ENCODE assay signal across 8 mouse cellular contexts in the genomic region with DNA sequence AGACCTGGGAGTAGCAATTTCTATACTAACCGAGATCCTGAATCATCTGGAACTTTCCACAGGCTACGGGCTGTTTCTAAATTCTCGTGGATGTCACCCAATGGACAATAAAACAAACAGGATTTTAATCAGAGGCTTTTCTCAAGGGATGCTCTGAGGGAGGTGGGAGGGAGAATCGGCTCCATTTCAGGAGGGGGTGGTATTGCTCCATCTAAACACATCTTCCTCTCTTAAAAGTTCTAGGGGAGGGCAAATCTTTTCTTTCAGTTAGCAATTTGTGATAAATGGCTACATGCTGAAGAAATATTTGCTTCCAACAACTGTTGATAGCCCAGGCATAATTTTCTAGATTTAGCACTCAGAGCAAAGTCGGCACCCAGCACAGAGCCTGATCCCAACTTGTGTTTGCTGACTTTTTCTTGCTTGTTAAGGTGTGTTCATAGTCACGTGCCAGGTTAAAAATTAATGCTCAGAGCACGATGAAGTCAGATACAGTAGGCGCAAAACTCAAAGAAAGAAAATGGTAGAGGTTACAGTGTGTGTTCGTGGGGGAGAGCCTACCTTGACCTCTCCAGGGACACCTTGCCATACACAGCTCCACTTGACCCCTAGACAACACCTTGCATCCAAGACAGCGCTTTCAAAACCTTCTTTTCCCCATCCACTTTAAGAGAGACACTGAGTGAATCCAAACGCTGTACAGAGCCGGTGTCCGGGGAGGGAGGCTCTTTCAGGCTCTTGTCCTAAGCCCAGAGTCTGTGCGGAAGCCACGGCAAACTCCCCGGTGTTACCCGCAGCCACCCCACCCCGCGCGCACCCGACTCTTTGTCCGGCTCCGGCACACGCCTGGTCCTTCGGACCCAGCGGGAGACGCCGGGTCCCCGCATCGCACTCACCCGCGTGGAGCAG. TPM values are rescaled to one million over a fixed set of nuclear protein-coding genes. Genes with fewer than 3 reads are reported as not detected.
DNase-seq lines count a peak whose midpoint lies in the region; ATAC-seq lines count a peak whose summit lies in the region.

No protein-coding gene starts in this region.

- peak overlapping the region; percentile 98 for H3K4me2 ChIP-seq in hindbrain, embryonic 15.5 days
- H3K4me2 ChIP-seq in liver, embryonic 13.5 days: peak overlapping the region; percentile 64

- H3K9ac ChIP-seq in hindbrain, embryonic 15.5 days: peak overlapping the region; percentile 62
- peak overlapping the region; percentile 22; the same call in 1 of the 2 replicates for H3K9ac ChIP-seq in liver, embryonic 13.5 days

- 6% methylated on average over 32 of the region's 32 CpGs for WGBS in hindbrain, embryonic 15.5 days
- 7% methylated on average over 32 of the region's 32 CpGs for WGBS in liver, embryonic 13.5 days (ENCODE audit: insufficient replicate concordance)

- peak; percentile 29; the same call in 1 of the 2 replicates for ATAC-seq in hindbrain, embryonic 15.5 days (ENCODE audit: low FRiP score, low read depth)
- ATAC-seq in liver, embryonic 13.5 days (ENCODE audit: low read depth): peak; percentile 31; the same call in 1 of the 2 replicates

- DNase-seq in heart, adult 11 months: peak; percentile 78
- no peak for DNase-seq in heart, adult 8-10 months (ENCODE audit: low spot score)
- DNase-seq in adipocyte (ENCODE audit: low spot score): peak; percentile 5
- no peak for DNase-seq in liver, embryonic 13.5 days
- DNase-seq in urinary bladder, postnatal 4 days (ENCODE audit: low spot score in 2 of 2): no peak
- DNase-seq in gastrocnemius, postnatal 10 days: no peak
- DNase-seq in left cerebral cortex, postnatal 10 days (ENCODE audit: extremely low spot score in 1 of 2, low spot score in 2 of 2): no peak

- no peaks in the 10 kb centered on the region for H3K36me3 ChIP-seq in hindbrain, embryonic 15.5 days
- H3K36me3 ChIP-seq in liver, embryonic 13.5 days: no peaks in the 10 kb centered on the region

- no peaks in the 10 kb centered on the region for H3K27me3 ChIP-seq in hindbrain, embryonic 15.5 days
- H3K27me3 ChIP-seq in liver, embryonic 13.5 days: peaks cover 34% of the 10 kb centered on the region

- H3K4me3 ChIP-seq in hindbrain, embryonic 15.5 days: peak overlapping the region; percentile 79
- H3K4me3 ChIP-seq in liver, embryonic 13.5 days (replicated peaks): peak overlapping the region; percentile 55

- intact Hi-C loops in left cerebral cortex, postnatal 10 days (cut with DNase I): no loop called here

- peaks cover 19% of the 10 kb centered on the region for H3K4me1 ChIP-seq in hindbrain, embryonic 15.5 days (replicated peaks)
- no peaks in the 10 kb centered on the region for H3K4me1 ChIP-seq in liver, embryonic 13.5 days (replicated peaks)

- H3K27ac ChIP-seq in hindbrain, embryonic 15.5 days (replicated peaks): no peak overlapping the region
- H3K27ac ChIP-seq in liver, embryonic 13.5 days: no peak overlapping the region

- no peaks in the 10 kb centered on the region for H3K9me3 ChIP-seq in hindbrain, embryonic 15.5 days
- H3K9me3 ChIP-seq in liver, embryonic 13.5 days (replicated peaks): no peaks in the 10 kb centered on the region

RNA-seq across cellular contexts. Expression of a gene that starts 10.2 kb away (rescaled TPM):
- 10 to 100 TPM; 12.3 to 19.3 (median 17.8) TPM for total RNA-seq in heart, adult 8-10 months (2022)
- 17.9 and 21.0 TPM in 2 replicates for polyA plus RNA-seq in hindbrain, embryonic 15.5 days (2015; fragmentation: Nextera tagmentation; extraction: Ambion mirVana)
- 3.9 and 5.1 TPM in 2 replicates for polyA plus RNA-seq in liver, embryonic 13.5 days (2015; fragmentation: Nextera tagmentation; extraction: Ambion mirVana)
- 10 to 100 TPM; 39.2 to 39.5 TPM for total RNA-seq in gastrocnemius, postnatal 10 days (2021)
- total RNA-seq in left cerebral cortex, postnatal 10 days (2021): 1 to 10 TPM; 4.9 to 5.1 TPM

Comparison
In these comparisons a context has a peak if more than half of its experiments do, and no peak if none do; other contexts are left out.
1. DNase-seq: peak in heart, adult 11 months (single experiment) and adipocyte (single experiment); none in heart, adult 8-10 months (single experiment), liver, embryonic 13.5 days (single experiment), urinary bladder, postnatal 4 days (0 of 2), gastrocnemius, postnatal 10 days (single experiment) and left cerebral cortex, postnatal 10 days (0 of 2).